8 mouse cellular contexts compared by ENCODE assay signal in the genomic region with DNA sequence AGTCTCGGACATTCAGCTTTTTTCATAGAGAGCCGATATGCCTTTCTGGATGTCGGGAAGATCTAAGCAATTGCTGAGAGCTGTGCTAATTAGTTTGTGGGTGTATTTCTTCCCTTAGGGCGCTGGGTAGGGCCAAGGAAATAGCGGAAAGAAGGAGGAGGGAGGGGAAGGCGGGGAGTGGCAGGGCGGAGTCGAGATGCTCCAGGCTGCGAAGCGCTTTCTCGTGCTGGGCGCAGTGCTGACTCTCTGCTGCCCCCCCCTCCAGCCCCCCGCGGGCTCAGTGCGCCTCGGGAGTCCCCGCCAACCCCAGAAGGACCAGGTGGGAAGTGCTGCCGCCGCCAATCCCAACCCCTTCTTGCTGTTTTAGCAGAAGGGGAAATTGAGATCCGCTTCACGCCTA. TPM values are rescaled to one million over a fixed set of nuclear protein-coding genes. Genes with fewer than 3 reads are reported as not detected.
DNase-seq lines count a peak whose midpoint lies in the region; ATAC-seq lines count a peak whose summit lies in the region.
"Had no signal": no experiment of that assay in that cellular context is flagged by ENCODE, and none has a peak within 500 bp of the region (broad histone marks: within the 10 kb centered on the region; RNA-seq: fewer than 3 reads in every experiment).

No protein-coding gene starts in this region.

- H3K9me3 ChIP-seq in heart, embryonic 10.5 days, result no peaks in the 10 kb centered on the region
- H3K9me3 ChIP-seq in midbrain, embryonic 12.5 days, result no peaks in the 10 kb centered on the region

- H3K36me3 ChIP-seq in heart, embryonic 10.5 days, result no peaks in the 10 kb centered on the region
- no peaks in the 10 kb centered on the region for H3K36me3 ChIP-seq in midbrain, embryonic 12.5 days

- H3K27ac ChIP-seq in heart, embryonic 10.5 days, result no peak overlapping the region
- no peak overlapping the region for H3K27ac ChIP-seq in midbrain, embryonic 12.5 days (replicated peaks)

- H3K4me3 ChIP-seq in heart, embryonic 10.5 days, result peak overlapping the region; percentile 74
- H3K4me3 ChIP-seq in midbrain, embryonic 12.5 days, result peak overlapping the region; percentile 37
- H3K4me3 ChIP-seq: erythroblast, embryonic 14.5 days had no signal

- H3K4me2 ChIP-seq in midbrain, embryonic 12.5 days (replicated peaks), result peak overlapping the region; percentile 56

- intact Hi-C loops in gastrocnemius, postnatal 14 days (cut with DNase I; ENCODE audit: low total_unique reads), result no loop called here

- DNase-seq in ES-CJ7 (ENCODE audit: low read depth, low spot score) (peak; percentile 47), ZHBTc4 (ENCODE audit: low read depth, low spot score) (peak; percentile 55)
- no peak for DNase-seq in heart, embryonic 10.5 days (ENCODE audit: low spot score)
- peak; percentile 40 to 50 for DNase-seq in kidney, postnatal 25 days
- DNase-seq in gastrocnemius, postnatal 14 days, result no peak
- DNase-seq in urinary bladder, postnatal 14 days (ENCODE audit: low spot score), result no peak

- no peak overlapping the region for H3K9ac ChIP-seq in midbrain, embryonic 12.5 days (replicated peaks)

- under 1% methylated on average over 21 of the region's 21 CpGs for WGBS in heart, embryonic 10.5 days
- 1% methylated on average over 18 of the region's 21 CpGs for WGBS in midbrain, embryonic 12.5 days

- H3K27me3 ChIP-seq in heart, embryonic 10.5 days (ENCODE audit: insufficient read depth, poor library complexity, severe bottlenecking), result peaks cover 88% of the 10 kb centered on the region
- peaks cover 88% of the 10 kb centered on the region for H3K27me3 ChIP-seq in midbrain, embryonic 12.5 days

- peaks cover 34% of the 10 kb centered on the region for H3K4me1 ChIP-seq in heart, embryonic 10.5 days
- peaks cover 26% of the 10 kb centered on the region for H3K4me1 ChIP-seq in midbrain, embryonic 12.5 days

- ATAC-seq in midbrain, embryonic 12.5 days (ENCODE audit: low FRiP score, low read depth), result no peak

RNA-seq across cellular contexts. Expression of a gene that starts 38.6 kb away (rescaled TPM):
- polyA plus RNA-seq in heart, embryonic 10.5 days (2016; fragmentation: Nextera tagmentation; extraction: Ambion mirVana), result 24.5 and 27.8 TPM in 2 replicates
- polyA plus RNA-seq in midbrain, embryonic 12.5 days (2016; fragmentation: Nextera tagmentation; extraction: Ambion mirVana), result 25.0 and 29.6 TPM in 2 replicates
- 10 to 100 TPM; 14.5 to 17.5 TPM for total RNA-seq in gastrocnemius, postnatal 14 days (2021)

RNA-seq across cellular contexts. Expression of a gene that starts 38.9 kb away (rescaled TPM):
- polyA plus RNA-seq in heart, embryonic 10.5 days (2016; fragmentation: Nextera tagmentation; extraction: Ambion mirVana), result 1.7 and 2.1 TPM in 2 replicates
- polyA plus RNA-seq in midbrain, embryonic 12.5 days (2016; fragmentation: Nextera tagmentation; extraction: Ambion mirVana), result 3.5 and 3.7 TPM in 2 replicates
- under 1 TPM; 0.53 to 0.86 TPM for total RNA-seq in gastrocnemius, postnatal 14 days (2021)

RNA-seq across cellular contexts. Expression of a gene that starts 58.0 kb away (rescaled TPM):
- polyA plus RNA-seq in heart, embryonic 10.5 days (2016; fragmentation: Nextera tagmentation; extraction: Ambion mirVana), result 0.28 and 0.71 TPM in 2 replicates
- polyA plus RNA-seq in midbrain, embryonic 12.5 days (2016; fragmentation: Nextera tagmentation; extraction: Ambion mirVana), result 0.20 TPM in 1 of 2 replicates, not detected in the other
- total RNA-seq in gastrocnemius, postnatal 14 days (2021), result not detected

RNA-seq across cellular contexts. Expression of a gene that starts 58.3 kb away (rescaled TPM):
- polyA plus RNA-seq in heart, embryonic 10.5 days (2016; fragmentation: Nextera tagmentation; extraction: Ambion mirVana), result 0.33 and 1.2 TPM in 2 replicates
- polyA plus RNA-seq in midbrain, embryonic 12.5 days (2016; fragmentation: Nextera tagmentation; extraction: Ambion mirVana), result 0.31 and 0.62 TPM in 2 replicates
- not detected for total RNA-seq in gastrocnemius, postnatal 14 days (2021)
- polyA plus RNA-seq: erythroblast, embryonic 14.5 days had no signal

Comparison
In these comparisons a context has a peak if more than half of its experiments do, and no peak if none do; other contexts are left out.
1. DNase-seq: peak in ES-CJ7 (single experiment), ZHBTc4 (single experiment) and kidney, postnatal 25 days (2 of 2); none in heart, embryonic 10.5 days (single experiment), gastrocnemius, postnatal 14 days (single experiment) and urinary bladder, postnatal 14 days (single experiment).